Mouse (Mus musculus) kidney, postnatal 10 days (tissue): ENCODE measurements at regions not wholly inside any gene's neighbourhood (a gene's known extent, or its start where the extent isn't known, plus 50 kb on each side); places are given as distances from the start of the nearest gene placed in this dataset.
"Not testable (repeated sequence)": the region's sequence is repeated elsewhere in the genome, so short reads cannot be mapped to it uniquely, and the experiment has no call there.

Source experiments
- DNase-seq: peaks from one replicate; pipeline ENCODE4 v3.0.0; 2021; ENCODE audit warnings: mixed read lengths

- no peak for DNase-seq
These were observed 358.5 kb upstream of the Pfkp start for GRCm38 (mm10) chr13:7007091-7007490.

DNA sequence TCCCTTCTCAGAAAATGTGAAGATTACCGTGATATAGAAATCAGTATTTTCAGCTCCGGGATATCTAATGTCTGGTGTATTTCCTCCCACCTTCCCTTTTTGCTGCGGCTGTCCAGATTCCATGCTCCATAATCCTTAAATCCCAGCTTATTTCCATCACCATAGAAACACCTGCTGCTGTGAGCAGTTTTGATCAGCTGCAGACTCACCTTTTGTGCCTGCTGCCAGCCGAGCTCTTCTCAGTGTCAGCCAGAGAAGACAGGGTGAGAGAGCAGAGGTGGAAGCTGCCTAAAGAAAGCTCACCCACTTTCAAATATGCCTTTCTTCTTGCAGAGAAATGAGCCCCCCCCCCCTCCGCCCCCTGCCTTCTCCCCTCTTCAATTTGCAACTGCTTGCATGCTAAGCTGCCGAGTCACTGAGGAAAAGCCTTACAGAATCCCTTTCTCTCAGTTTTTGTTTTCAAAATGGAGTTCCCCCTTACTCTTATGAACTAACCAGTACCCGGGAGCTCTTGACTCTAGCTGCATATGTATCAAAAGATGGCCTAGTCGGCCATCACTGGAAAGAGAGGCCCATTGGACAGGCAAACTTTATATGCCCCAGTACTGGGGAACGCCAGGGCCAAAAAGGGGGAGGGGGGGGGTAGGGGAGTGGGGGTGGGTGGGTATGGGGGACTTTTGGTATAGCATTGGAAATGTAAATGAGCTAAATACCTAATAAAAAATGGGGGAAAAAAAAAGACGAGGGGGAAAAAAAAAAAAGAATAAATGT lies 350.1 kb upstream of the Pfkp start:
- not testable (repeated sequence) for DNase-seq

GRCm38 (mm10) chr13:6998094-6998493 lies 349.5 kb upstream of the Pfkp start:
- no peak for DNase-seq

DNA sequence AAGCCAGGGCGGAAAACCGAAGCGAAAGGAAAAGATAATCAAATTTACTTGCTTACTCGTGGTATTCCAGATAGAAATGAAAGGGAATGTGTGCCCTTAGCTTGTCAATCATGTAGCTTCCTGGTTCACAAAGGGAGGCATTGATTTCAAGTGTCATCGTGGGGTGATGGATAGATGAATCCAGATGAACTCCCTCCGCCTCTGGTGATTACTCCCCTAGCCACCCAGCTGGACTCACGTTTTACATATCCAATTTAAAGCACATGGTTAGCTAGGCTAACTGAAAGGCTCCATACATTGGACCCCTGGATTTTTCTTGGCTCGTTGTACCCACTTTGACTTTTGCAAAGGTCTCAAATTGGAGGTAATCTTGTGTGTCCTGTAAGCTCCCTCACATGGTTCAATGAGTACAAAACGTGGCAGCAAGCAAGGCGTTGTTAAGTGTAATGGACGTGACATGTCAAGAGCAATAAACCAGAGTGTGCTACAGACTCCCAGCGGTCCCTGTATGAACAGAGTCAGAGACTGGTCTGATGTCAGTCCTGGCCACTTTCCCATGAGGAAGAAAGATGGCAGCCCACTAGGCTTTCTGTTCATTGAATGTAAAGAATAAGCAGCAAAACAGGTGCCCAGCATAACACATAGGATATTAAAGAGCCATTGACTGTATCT lies 343.9 kb upstream of the Pfkp start:
- DNase-seq, result no peak

DNA sequence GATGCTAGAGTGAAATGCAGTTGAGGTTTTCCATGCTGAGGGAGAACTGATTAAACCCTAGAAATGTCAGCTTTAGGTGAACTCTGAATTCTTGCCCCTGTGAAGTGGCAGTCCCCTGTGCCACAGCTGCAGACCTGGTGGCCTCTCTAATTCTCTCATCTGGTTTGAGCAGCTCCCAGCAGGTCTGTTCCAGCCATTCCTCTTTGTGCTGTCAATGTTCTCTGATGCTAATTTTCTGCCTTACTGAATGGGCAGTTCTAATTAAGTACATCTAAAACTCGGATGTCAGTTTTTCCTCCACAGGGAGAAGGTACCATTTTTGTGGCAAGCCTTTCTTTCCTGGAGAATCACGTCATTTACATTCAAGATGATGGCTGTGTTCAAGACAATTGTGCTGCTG lies 343.1 kb upstream of the Pfkp start:
- no peak for DNase-seq

DNA sequence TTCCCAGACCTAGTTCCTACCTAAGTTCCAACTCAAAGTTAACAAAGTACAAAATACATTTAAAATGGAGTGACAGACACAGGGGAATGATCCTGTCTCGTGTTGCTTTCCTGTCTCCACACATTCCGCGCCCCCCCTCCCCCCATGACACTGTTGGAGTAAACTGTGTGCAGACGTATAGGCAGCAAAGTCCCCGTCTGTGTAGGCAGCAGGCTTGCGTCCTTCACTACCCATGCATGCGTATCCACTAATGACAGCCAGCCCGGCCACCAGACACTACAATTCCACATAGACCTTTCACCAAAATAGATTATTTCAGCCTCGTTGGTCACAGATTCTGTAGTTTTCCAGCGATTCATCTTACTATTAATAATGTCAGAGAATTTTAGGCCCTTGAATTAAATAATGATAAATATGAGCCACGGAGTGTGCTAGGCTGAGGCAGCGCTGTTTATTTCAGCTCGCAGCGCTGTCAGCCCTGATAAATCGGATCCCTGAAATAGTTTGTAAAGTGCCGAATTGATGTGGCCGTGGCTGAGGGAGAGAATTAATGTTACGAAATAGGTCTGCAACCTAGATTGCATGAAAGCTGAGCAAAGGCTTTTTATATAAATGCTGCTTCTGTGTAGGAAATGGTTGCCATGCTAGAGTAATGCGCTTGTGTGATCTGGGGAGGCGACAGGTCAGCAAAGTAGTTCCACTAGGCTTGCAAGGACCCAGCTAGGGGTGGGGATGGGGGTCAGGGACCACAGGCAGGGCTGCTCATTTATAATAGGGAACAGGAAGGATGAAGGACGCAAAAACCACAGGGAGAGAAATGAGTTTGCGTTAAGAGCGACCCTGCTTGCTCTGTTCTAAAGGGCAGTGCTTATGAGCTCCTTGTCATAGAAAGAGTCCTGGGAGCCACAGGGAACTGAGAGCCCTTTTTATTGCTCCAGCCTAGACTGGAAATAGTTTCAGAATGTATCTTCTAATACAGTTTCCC lies 336.7 kb upstream of the Pfkp start:
- DNase-seq, result no peak

DNA sequence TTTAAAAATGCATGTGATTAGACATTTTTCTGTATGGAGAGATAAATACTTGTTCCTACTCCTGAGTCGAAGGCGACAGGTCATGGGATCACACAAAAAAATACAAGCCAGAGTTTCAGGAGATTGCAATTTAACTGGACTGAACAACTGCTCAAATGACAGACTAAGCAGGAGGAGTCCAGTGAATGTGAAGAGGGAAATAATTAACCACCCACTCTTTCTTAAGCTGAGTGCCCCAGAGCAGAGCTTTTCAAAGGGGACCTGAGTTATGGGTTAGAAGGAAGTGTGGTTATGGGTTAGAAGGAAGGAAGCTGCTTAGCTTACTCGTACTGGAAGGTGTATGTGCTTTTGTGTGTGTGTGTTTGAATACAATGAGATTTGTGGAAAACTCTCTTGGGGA lies 307.1 kb upstream of the Pfkp start:
- no peak for DNase-seq

- DNase-seq, result no peak
These were observed 275.6 kb upstream of the Pfkp start for GRCm38 (mm10) chr13:6924136-6924535.

GRCm38 (mm10) chr13:6922357-6922721 lies 273.8 kb upstream of the Pfkp start:
- no peak for DNase-seq

- no peak for DNase-seq
These were observed 273.2 kb upstream of the Pfkp start for GRCm38 (mm10) chr13:6921691-6922356.

GRCm38 (mm10) chr13:6906000-6906399 lies 257.4 kb upstream of the Pfkp start:
- no peak for DNase-seq

- DNase-seq, result no peak
These were observed 253.1 kb upstream of the Pfkp start for GRCm38 (mm10) chr13:6901682-6902081.

DNA sequence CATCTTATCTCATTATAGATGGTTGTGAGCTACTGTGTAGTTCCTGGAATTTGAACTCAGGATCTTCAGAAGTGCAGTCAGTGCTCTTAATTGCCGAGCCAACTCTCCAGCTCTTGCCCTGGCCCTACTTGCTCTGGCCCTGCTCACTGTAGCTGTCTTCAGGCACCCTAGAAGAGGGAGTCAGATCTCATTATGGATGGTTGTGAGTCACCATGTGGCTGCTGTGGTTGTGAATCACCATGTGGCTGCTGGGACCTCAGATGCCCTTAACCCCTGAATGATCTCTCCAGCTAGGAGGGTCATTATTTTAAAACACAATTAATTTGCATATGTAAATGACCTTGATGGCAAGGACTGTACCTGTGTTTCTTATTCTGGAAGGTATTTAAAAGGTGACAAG lies 249.1 kb upstream of the Pfkp start:
- no peak for DNase-seq

DNA sequence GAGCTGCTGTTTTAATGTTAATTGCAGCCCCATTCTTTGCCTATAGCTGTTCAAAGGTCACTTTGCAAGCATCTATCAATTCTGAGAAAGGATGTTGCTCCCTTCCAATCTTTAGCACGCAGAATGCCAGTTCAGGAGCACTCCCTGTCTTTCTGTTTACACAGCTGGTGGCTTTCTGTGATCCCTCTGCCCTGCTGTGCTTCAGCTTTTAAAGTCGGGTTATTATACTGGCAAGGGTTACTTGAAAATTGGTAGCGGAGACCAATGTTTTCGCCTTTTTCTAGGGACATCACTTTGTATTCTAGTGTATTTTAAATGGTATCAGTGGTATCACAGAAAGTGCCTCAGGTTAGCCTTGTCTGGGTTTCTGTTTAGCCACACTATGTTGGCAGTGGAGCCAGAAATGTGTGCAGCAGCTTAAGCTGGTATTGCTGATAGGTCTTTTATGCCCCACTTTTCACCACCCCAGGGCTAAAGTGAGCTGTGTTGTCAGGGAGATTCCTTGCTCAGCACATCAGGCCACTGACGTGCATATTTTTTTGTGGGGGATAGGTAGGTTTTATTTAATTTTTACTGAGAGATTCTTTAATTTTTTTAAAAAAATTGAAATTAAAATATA lies 243.0 kb upstream of the Pfkp start:
- DNase-seq, result no peak

DNA sequence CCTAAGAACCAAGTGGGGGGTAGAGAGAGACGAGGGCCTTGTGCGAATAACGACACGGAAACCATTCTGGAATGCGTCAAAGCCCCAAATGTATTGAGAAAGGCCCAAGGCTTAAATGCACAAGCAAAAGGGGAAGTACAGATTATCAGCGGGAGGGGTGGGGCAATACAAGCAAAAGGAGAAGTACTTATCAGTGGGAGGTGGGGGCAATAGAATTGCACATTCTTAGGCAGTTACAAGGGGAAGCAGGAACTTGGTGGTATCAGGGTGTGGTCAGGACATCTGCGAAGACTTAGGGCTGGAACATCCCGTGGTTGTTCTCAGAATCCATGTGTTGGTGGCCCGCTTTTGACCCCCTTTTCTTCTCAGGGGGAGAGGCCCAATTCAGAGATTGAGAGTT lies 240.9 kb upstream of the Pfkp start:
- not testable (repeated sequence) for DNase-seq

DNA sequence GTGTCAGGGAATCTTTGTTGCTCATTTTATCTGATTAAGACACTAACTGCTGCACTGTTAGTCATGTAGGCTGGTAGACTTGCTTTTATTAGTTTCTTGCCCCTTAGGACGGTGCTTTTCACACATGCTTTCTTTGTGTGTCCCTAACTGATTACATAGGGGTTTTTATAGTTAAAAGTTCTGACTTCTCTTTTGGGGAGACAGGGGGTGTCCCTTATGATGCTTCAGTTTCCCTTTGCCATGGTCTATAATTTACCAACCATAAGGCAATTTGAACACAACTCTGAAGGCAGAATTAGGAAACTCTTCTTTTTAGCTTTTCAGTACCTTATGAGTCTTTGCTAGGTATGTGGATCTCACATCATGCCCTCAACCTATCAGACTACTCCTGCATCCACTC lies 239.8 kb upstream of the Pfkp start:
- DNase-seq, result no peak

DNA sequence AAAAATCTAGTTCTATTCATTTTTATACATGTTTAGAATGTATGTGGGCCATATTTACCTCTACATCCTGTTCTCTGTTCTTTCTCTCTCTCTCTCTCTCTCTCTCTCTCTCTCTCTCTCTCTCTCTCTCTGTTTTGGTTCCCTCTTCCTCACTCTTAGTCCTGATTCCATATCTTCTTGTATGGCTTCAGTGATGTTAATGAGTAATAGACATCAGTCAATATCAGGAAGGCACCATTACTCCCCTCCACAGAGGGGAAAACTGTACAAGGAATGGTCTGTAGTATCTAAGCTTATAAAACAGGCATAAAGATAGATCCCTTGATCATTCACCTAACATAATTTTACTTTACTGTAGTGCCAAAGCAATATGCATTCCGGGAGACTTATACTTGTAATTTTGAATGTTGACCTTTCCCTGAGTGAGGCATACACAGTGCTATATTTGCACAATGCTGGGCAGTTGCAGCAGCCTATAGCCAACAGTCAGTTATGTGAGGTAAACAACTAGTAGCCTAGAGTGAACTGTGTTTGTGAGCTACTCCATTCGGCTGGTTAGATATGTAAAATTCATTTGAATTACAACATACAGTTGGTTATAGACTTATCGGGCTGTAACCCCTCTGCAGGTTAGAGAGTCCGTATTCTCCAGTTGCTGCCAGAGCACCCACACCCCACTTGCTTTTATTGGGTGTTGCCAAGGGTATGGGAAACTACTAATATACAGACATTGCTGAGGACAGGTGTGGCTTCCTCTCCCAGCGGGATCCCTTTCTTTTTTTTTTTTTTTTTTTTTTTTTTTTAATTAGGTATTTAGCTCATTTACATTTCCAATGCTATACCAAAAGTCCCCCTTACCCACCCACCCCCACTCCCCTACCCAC lies 228.7 kb upstream of the Pfkp start:
- no peak for DNase-seq

DNA sequence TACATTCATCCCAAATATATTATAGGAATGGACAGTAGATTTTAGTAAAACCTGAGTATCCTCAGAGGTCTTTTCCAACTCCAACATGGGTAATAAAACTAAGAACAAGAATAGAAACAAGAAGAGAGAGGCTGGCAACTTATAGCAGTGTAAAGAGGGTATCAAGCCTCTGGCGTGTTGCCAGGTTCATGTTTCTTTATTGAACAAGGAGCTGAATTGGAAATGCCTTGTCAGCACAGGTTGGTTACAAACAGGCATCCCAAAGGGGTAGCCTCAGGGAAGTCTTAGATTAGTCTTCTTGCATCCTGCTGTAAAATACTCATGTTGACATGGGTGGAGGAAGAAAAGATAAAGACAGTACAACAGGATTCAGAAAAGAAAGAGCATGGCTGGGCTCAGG lies 213.6 kb upstream of the Pfkp start:
- no peak for DNase-seq

GRCm38 (mm10) chr13:6859551-6859950 lies 211.0 kb upstream of the Pfkp start:
- DNase-seq, result no peak

DNA sequence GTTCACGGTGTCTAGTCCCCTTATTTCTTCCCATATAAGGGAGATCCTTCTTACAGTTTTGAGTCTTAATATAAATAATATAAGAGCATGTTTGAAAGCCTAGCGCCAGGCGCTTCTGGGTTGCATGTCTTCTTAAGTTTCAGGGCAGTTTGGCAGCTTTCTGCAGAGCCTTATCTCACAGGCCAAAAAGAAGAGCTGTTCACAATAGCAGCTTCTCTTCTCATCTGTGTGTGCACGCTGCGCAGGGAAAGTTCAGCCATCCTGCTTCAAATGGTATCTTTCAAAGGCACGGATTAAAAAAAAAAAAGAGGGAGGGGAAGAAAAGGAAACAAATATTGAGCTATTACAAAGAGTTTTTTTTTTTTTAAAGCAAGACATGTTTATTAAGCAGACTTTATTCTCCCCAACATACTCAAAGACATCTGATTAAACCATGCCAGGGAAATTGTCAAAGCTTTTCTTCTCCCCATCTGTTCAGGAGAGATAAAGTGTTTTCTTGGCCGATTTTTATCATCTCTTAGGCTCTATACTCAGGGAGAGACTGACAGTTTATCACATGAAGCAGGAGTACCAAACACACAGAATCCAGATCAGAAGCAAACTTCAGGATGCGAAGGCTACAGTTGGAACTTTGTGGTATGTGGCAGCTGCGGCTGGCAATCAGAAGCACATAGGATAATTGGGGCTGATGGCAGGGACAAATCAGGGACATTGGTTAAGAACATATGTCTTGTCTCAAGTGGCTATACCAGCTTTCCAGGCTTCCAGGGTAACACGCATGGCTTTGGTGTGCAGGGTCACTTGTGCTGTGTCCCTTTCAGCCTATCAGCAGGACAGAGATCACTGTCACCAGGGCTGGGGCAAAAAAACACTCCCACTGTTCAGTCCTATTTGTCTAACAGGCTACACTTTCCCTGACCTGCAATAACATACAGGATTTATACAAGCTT lies 206.9 kb upstream of the Pfkp start:
- DNase-seq, result no peak
